Mouse (Mus musculus): ENCODE measurements around the gene Olfr16. TPM values are rescaled to one million over a fixed set of nuclear protein-coding genes. Genes with fewer than 3 reads are reported as not detected.

The Olfr16 gene
- polyA plus RNA-seq, 1 experiment from 2014 or later: not detected

DNA sequence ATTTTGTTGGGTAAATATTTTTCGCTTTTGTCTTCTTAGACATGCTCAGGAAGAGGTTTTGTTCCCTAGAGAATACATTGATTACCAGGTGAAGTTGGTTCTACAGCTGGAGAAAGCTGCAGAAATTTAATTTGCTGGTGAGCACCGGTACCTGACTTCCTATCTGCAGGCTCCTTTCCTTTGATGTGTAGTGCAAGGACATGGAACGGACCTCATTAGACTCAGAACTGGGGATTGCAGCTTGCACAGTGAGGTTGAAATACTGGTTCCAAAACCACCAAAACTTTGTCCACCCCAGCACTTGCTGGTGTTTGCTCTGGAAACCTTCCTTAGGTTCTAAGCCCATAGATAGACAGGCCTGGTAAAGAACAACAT, 40.4 kb downstream of the Olfr16 start:
- Histone ChIP-seq H3K9ac (ENCODE audit: low read depth, low read length) (no peak overlapping the region), H3K27ac (ENCODE audit: low read length) (peak overlapping the region; percentile 51), H3K27me3 (ENCODE audit: control insufficient read depth, insufficient read depth, low read depth, low read length) (no peaks in the 10 kb centered on the region), H3K4me1 (ENCODE audit: control insufficient read depth, low read depth, low read length) (no peaks in the 10 kb centered on the region), H3K4me2 (ENCODE audit: low read depth, low read length) (peak overlapping the region; percentile 31), H3K9me3 (replicated peaks; ENCODE audit: control insufficient read depth, low read length) (no peaks in the 10 kb centered on the region), H3K4me3 (ENCODE audit: low read depth, low read length) (peak overlapping the region; percentile 46), H3K36me3 (ENCODE audit: control insufficient read depth, insufficient read depth) (no peaks in the 10 kb centered on the region)
- WGBS (ENCODE audit: insufficient replicate concordance): 43% methylated on average over 3 of the region's 3 CpGs
- ATAC-seq (ENCODE audit: low read depth): no peak

Other genes starting within 250 kb of the Olfr16 start
- gene Apcs, start 55.4 kb upstream of the Olfr16 start, polyA plus RNA-seq (2015; fragmentation: Nextera tagmentation; extraction: Ambion mirVana): 126 and 137 TPM in 2 replicates
- not detected in 2 replicates for gene Olfr1408, start 187.0 kb downstream of the Olfr16 start, polyA plus RNA-seq (2015; fragmentation: Nextera tagmentation; extraction: Ambion mirVana)
- not detected in 2 replicates for gene Olfr1406, start 240.2 kb downstream of the Olfr16 start, polyA plus RNA-seq (2015; fragmentation: Nextera tagmentation; extraction: Ambion mirVana)
- gene Olfr218, start 247.4 kb downstream of the Olfr16 start, polyA plus RNA-seq (2015; fragmentation: Nextera tagmentation; extraction: Ambion mirVana): not detected in 2 replicates